Mouse (Mus musculus): ENCODE results near the gene Crot.

DNA sequence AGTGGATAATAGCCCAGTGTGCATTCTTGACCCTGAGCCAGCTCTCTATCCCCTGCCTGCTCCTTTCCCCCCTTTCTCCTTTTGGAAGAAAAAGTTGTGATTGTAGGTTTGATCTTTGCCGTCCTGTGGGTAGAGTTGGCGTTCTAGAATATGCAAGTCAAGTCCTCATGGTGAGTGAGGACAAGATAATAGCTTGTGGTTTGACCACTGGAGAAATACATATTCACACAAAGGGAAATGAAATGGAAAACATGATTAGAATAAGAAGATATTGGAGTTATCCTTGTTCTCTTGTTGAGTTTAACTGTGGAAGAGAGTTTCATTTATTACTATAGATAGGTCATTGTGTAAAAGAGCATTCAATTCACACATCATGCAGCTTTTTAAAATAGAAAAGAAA, 80.7 kb downstream of the Crot start:
- no peak for TF ChIP-seq CTCF (IDR thresholded peaks at IDR 0.05; ENCODE audit: insufficient read depth, low read depth, low read length)
- TF ChIP-seq POLR2A (IDR thresholded peaks at IDR 0.05; ENCODE audit: insufficient read depth, low read depth, low read length) = no peak
